Mouse (Mus musculus): ENCODE measurements around the gene Npff. TPM values are rescaled to one million over a fixed set of nuclear protein-coding genes. Genes with fewer than 3 reads are reported as not detected.

Gene Npff
- 1.6 TPM in 2 replicates for polyA plus RNA-seq (2015; fragmentation: Nextera tagmentation; extraction: Ambion mirVana)

DNA sequence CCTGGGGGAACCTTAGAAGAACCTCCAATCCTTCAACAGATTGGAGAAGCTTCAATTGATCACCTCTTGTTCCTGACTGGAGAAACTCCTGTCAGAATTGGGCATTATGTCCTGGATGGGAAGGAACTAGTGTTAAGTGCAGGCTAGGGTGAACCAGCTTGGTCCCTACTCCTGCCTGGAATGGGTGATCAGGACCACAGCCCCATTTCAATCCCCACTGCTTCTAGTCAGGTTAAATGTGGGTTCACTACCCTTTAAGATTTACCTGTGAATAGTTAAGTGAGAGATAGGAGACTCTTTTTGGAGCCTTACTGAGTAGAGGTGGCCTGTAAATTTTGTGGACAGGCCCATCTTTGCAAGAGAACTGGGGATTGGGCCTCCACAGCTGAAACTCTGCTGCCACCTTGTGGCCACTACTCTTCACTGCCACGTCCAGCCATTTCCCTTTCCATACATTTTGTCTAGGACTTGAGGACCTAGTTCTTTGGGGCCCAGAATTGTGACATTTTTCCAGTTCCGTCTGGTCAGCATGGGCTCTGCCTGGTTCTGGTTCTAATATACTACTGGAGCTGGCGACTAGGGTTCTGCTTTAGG, at the start of gene Npff:
TSS of gene Npff (minus strand) at position 51 of the 594 bp plus-strand sequence.
- peak; percentile 97 for TF ChIP-seq CTCF (IDR thresholded peaks at IDR 0.05; ENCODE audit: low read depth)
- Histone ChIP-seq H3K36me3 (ENCODE audit: insufficient read depth, low read length) (peaks cover 28% of the 10 kb centered on the region), H3K27ac (no peak within 1 kb of the TSS), H3K4me1 (replicated peaks; ENCODE audit: insufficient read depth, low read length) (no peaks in the 10 kb centered on the region), H3K9ac (ENCODE audit: low read depth, low read length) (no peak within 1 kb of the TSS), H3K9me3 (replicated peaks; ENCODE audit: low read length) (no peaks in the 10 kb centered on the region), H3K27me3 (ENCODE audit: insufficient read depth, low read length) (no peaks in the 10 kb centered on the region), H3K4me3 (replicated peaks; ENCODE audit: low read depth, low read length) (no peak within 1 kb of the TSS), H3K4me2 (ENCODE audit: low read length) (no peak within 1 kb of the TSS)
- DNase-seq (ENCODE audit: low spot score) (peak; percentile 93), ATAC-seq (replicated peaks; ENCODE audit: low FRiP score, low read depth) (no peak)
- WGBS: 3% methylated on average over 3 of the region's 3 CpGs

DNA sequence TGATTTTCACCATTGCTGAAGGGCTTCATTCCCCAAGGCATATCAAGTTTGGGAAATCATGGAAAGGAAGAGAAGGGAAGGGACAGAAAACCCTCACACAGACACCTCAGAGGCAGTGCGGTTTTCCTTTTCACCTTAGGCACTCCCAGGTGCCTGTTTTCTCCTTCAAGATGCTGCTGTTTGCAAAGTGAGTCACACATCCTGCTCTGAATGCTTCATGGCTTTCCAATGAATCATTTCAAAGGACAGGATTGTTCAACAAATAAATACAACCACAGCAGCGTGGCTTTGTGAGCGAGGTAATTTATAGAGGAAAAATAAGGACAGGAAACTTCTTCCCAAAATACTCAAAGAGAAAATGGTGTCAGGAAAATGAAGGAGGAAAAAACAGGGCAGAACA, 47.3 kb upstream of the Npff start:
- no peak for TF ChIP-seq CTCF (IDR thresholded peaks at IDR 0.05; ENCODE audit: low read depth)
- DNase-seq (ENCODE audit: low spot score) (peak; percentile 46), ATAC-seq (replicated peaks; ENCODE audit: low FRiP score, low read depth) (no peak)
- Histone ChIP-seq H3K9ac (ENCODE audit: low read depth, low read length) (no peak overlapping the region), H3K36me3 (ENCODE audit: insufficient read depth, low read length) (no peaks in the 10 kb centered on the region), H3K4me2 (ENCODE audit: low read length) (no peak overlapping the region), H3K27me3 (ENCODE audit: insufficient read depth, low read length) (no peaks in the 10 kb centered on the region), H3K4me3 (replicated peaks; ENCODE audit: low read depth, low read length) (no peak overlapping the region), H3K4me1 (replicated peaks; ENCODE audit: insufficient read depth, low read length) (no peaks in the 10 kb centered on the region), H3K27ac (peak overlapping the region; percentile 11; the same call in 1 of the 2 replicates), H3K9me3 (replicated peaks; ENCODE audit: low read length) (no peaks in the 10 kb centered on the region)
- WGBS: 25% methylated on average over 3 of the region's 3 CpGs

DNA sequence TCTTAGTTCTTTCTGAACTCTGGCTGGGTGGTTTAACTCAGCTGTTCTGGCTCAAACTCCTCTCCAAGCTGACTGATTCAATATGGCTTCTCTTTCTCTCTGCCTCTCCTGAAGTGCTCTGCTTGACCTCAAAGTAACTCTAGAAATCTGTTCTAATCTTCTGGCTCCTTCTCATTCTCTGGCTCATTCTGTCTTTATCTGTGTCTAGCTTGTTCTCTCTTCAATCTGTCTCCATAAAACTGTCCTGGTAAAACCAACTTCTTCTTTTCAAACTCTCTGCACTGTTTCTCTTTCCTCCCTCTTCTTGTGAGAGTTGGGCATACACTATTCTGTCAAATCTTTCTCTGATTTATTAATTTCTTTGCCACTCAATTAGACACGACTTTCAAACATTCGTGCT, 43.1 kb upstream of the Npff start:
- H3K27me3 ChIP-seq (ENCODE audit: insufficient read depth, low read length): no peaks in the 10 kb centered on the region
- 68% methylated on average over 2 of the region's 2 CpGs for WGBS
- no peak overlapping the region for H3K9ac ChIP-seq (ENCODE audit: low read depth, low read length)
- no peak for ATAC-seq (replicated peaks; ENCODE audit: low FRiP score, low read depth)
- no peaks in the 10 kb centered on the region for H3K4me1 ChIP-seq (replicated peaks; ENCODE audit: insufficient read depth, low read length)
- no peak for TF ChIP-seq CTCF (IDR thresholded peaks at IDR 0.05; ENCODE audit: low read depth)
- H3K4me2 ChIP-seq (ENCODE audit: low read length): no peak overlapping the region
- H3K27ac ChIP-seq: no peak overlapping the region
- DNase-seq (ENCODE audit: low spot score): no peak
- no peaks in the 10 kb centered on the region for H3K9me3 ChIP-seq (replicated peaks; ENCODE audit: low read length)
- H3K4me3 ChIP-seq (replicated peaks; ENCODE audit: low read depth, low read length): no peak overlapping the region
- H3K36me3 ChIP-seq (ENCODE audit: insufficient read depth, low read length): peaks cover 1% of the 10 kb centered on the region; the same call in 1 of the 2 replicates

DNA sequence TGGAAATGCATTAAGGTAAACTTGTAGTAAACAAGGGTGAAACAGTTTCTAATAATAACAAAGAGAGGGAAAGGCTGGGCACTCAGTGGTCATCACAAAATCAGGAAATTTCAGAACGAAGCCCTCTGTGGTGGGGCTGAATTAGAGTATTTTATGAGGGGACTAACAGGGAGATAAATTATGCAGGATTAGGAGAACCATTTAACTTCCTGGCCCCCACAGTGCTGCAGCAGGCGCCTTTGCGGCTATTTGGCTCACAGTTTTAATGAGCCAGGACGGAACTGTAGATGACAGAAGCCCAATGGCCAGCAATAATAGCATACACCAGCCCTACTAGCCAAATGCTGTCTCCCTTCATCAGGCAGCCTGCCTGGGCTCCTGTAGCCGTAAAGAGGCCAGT, 38.9 kb upstream of the Npff start:
- Histone ChIP-seq H3K36me3 (ENCODE audit: insufficient read depth, low read length) (peaks cover 11% of the 10 kb centered on the region), H3K4me1 (replicated peaks; ENCODE audit: insufficient read depth, low read length) (no peaks in the 10 kb centered on the region), H3K4me3 (replicated peaks; ENCODE audit: low read depth, low read length) (no peak overlapping the region), H3K9ac (ENCODE audit: low read depth, low read length) (no peak overlapping the region), H3K27me3 (ENCODE audit: insufficient read depth, low read length) (no peaks in the 10 kb centered on the region), H3K9me3 (replicated peaks; ENCODE audit: low read length) (no peaks in the 10 kb centered on the region), H3K27ac (no peak overlapping the region), H3K4me2 (ENCODE audit: low read length) (no peak overlapping the region)
- WGBS: 77% methylated on average over 5 of the region's 5 CpGs
- TF ChIP-seq CTCF (IDR thresholded peaks at IDR 0.05; ENCODE audit: low read depth): no peak
- no peak for DNase-seq (ENCODE audit: low spot score)
- no peak for ATAC-seq (replicated peaks; ENCODE audit: low FRiP score, low read depth)

DNA sequence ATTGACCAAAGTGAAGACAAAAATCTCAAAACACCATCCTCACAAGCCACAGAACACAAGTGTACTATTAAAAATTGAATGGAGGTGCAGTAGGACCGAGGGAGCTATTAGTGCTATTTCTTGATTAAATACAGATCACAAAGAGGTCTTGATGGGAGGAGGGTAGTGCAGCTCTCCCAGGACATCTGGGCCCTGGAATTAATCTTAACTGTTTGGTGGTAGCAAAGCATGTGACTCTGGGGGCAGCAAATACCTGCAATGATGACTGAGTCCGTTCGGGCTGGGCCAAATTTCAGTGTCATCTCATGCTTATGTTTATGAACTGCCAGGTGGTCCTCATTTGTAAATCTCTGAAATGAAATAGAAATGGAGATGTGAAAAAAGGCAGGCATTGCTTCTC, 38.3 kb upstream of the Npff start:
- Histone ChIP-seq H3K9ac (ENCODE audit: low read depth, low read length) (no peak overlapping the region), H3K36me3 (ENCODE audit: insufficient read depth, low read length) (peaks cover 11% of the 10 kb centered on the region), H3K4me1 (replicated peaks; ENCODE audit: insufficient read depth, low read length) (no peaks in the 10 kb centered on the region), H3K4me3 (replicated peaks; ENCODE audit: low read depth, low read length) (no peak overlapping the region), H3K9me3 (replicated peaks; ENCODE audit: low read length) (no peaks in the 10 kb centered on the region), H3K27ac (no peak overlapping the region), H3K4me2 (ENCODE audit: low read length) (no peak overlapping the region), H3K27me3 (ENCODE audit: insufficient read depth, low read length) (no peaks in the 10 kb centered on the region)
- ATAC-seq (replicated peaks; ENCODE audit: low FRiP score, low read depth): no peak
- no peak for DNase-seq (ENCODE audit: low spot score)
- 90% methylated on average over 3 of the region's 3 CpGs for WGBS
- TF ChIP-seq CTCF (IDR thresholded peaks at IDR 0.05; ENCODE audit: low read depth): no peak

DNA sequence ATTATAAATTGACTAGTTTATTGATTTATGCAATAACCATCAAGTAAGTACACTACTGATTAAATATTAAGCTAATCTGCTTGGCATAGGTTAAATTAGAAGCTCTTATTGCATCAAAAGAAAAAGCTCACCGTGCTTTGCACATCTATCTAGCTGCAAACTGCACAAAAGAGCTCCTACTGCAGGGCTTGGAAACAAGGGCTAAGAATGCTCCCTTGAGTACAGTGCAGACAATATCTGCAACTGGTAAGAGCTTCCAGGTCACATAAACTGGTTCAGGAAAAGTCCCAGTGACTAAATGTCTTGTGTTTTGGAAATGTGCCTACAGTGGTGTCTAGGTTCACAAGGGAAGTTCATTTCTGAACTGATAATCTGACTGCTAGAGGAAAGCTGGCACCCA, 37.7 kb upstream of the Npff start:
- H3K4me1 ChIP-seq (replicated peaks; ENCODE audit: insufficient read depth, low read length): no peaks in the 10 kb centered on the region
- ATAC-seq (replicated peaks; ENCODE audit: low FRiP score, low read depth): no peak
- TF ChIP-seq CTCF (IDR thresholded peaks at IDR 0.05; ENCODE audit: low read depth): no peak

DNA sequence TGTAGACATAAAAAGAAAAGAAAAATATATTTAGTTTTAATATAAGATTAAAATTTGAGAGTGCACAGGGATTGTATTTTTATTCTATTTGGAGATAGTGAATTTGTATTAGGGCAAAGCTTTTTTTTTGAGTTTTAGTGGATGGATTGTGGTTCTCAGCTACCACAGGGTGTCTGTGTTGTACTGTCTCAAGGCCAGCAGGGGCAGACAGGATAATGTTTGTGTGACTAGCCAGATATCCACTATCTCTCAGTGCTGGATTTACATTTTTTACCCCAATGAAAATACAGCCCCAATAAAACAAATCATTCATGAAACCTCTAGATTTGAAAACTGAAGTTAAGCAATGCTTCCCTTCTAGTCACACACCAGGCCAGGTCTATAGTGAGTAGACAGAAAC, 32.8 kb upstream of the Npff start:
- ATAC-seq (replicated peaks; ENCODE audit: low FRiP score, low read depth) (no peak), DNase-seq (ENCODE audit: low spot score) (peak; percentile 34)
- Histone ChIP-seq H3K4me2 (ENCODE audit: low read length) (no peak overlapping the region), H3K9me3 (replicated peaks; ENCODE audit: low read length) (no peaks in the 10 kb centered on the region), H3K27ac (no peak overlapping the region), H3K4me1 (replicated peaks; ENCODE audit: insufficient read depth, low read length) (no peaks in the 10 kb centered on the region), H3K9ac (ENCODE audit: low read depth, low read length) (no peak overlapping the region), H3K36me3 (ENCODE audit: insufficient read depth, low read length) (peaks cover 24% of the 10 kb centered on the region), H3K4me3 (replicated peaks; ENCODE audit: low read depth, low read length) (no peak overlapping the region), H3K27me3 (ENCODE audit: insufficient read depth, low read length) (no peaks in the 10 kb centered on the region)
- TF ChIP-seq CTCF (IDR thresholded peaks at IDR 0.05; ENCODE audit: low read depth): peak; percentile 51

More for the DNA sequence above, 37.7 kb upstream of the Npff start:
- no peak for DNase-seq (ENCODE audit: low spot score)
- no peak overlapping the region for H3K9ac ChIP-seq (ENCODE audit: low read depth, low read length)
- H3K4me3 ChIP-seq (replicated peaks; ENCODE audit: low read depth, low read length): no peak overlapping the region
- peaks cover 11% of the 10 kb centered on the region for H3K36me3 ChIP-seq (ENCODE audit: insufficient read depth, low read length)
- H3K27me3 ChIP-seq (ENCODE audit: insufficient read depth, low read length): no peaks in the 10 kb centered on the region
- H3K9me3 ChIP-seq (replicated peaks; ENCODE audit: low read length): no peaks in the 10 kb centered on the region
- 87% methylated on average over 1 of the region's 1 CpGs for WGBS
- no peak overlapping the region for H3K4me2 ChIP-seq (ENCODE audit: low read length)
- no peak overlapping the region for H3K27ac ChIP-seq
